Mouse (Mus musculus) lung, postnatal 0 days (tissue): ENCODE data around the gene 2610002M06Rik. TPM values are rescaled to one million over a fixed set of nuclear protein-coding genes. Genes with fewer than 3 reads are reported as not detected.

ENCODE experiments used
- ATAC-seq: fragments of 200-750 bp; cut with Nextera tagmentation; 2 replicates; pipeline ENCODE4 v1.8.0; 2017; ENCODE audit warnings: moderate library complexity
- DNase-seq: peaks from one replicate; pipeline ENCODE4 v3.0.0-alpha.2; 2016; ENCODE audit warnings: low spot score
- H3K27ac ChIP-seq: fragments of 300-500 bp; sonication (generic); 2 replicates; pipeline ENCODE4 v1.5.1; 2014; ENCODE audit warnings: antibody characterized with exemption, mild to moderate bottlenecking, low read length, mixed read lengths
- H3K27me3 ChIP-seq: fragments of 300-500 bp; sonication (generic); replicated peaks from 2 replicates; pipeline ENCODE4 v1.6.1; 2014; ENCODE audit warnings: low read length, mixed read lengths; ENCODE audit not compliant: insufficient read depth
- H3K36me3 ChIP-seq: fragments of 300-500 bp; sonication (generic); 2 replicates; pipeline ENCODE4 v1.6.1; 2014; ENCODE audit warnings: low read length, mixed read lengths; ENCODE audit not compliant: insufficient read depth
- H3K4me1 ChIP-seq: fragments of 300-500 bp; sonication (generic); 2 replicates; pipeline ENCODE4 v1.6.1; 2014; ENCODE audit warnings: antibody characterized with exemption, low read depth, low read length, mixed read lengths; ENCODE audit not compliant: insufficient read depth
- H3K4me2 ChIP-seq: fragments of 300-500 bp; sonication (generic); replicated peaks from 2 replicates; pipeline ENCODE4 v1.6.1; 2014; ENCODE audit warnings: low read depth, mild to moderate bottlenecking, low read length, moderate library complexity, mixed read lengths
- H3K4me3 ChIP-seq: fragments of 300-500 bp; sonication (generic); 2 replicates; pipeline ENCODE4 v1.5.1; 2014; ENCODE audit warnings: low read depth, low read length
- H3K9ac ChIP-seq: fragments of 300-500 bp; sonication (generic); replicated peaks from 2 replicates; pipeline ENCODE4 v1.6.1; 2014; ENCODE audit warnings: low read depth, mild to moderate bottlenecking
- H3K9me3 ChIP-seq: fragments of 300-500 bp; sonication (generic); 2 replicates; pipeline ENCODE4 v1.6.1; 2016; ENCODE audit warnings: low read length, mixed read lengths
- CTCF ChIP-seq: IDR thresholded peaks from 2 replicates; pipeline ENCODE4 v1.5.1; 2016; ENCODE audit warnings: antibody characterized with exemption, mild to moderate bottlenecking
- EP300 ChIP-seq: IDR thresholded peaks from 2 replicates; pipeline ENCODE4 v1.6.1; 2016; ENCODE audit warnings: antibody characterized with exemption, mild to moderate bottlenecking, control low read depth
- WGBS: fragments of 180-500 bp; shearing (Covaris S2); extraction: QIAGEN DNeasy Blood & Tissue Kit; methylation state at CpG from one replicate; pipeline ENCODE4 v1.1.7; 2014; 5-methylcytosine and 5-hydroxymethylcytosine counted together
- polyA plus RNA-seq: library from polyadenylated mRNA; unstranded; fragments of >200 nt; fragmentation: Nextera tagmentation; extraction: Ambion mirVana; gene quantifications from 2 replicates; pipeline ENCODE4 v1.2.1, GENCODE M21; 2015

The 2610002M06Rik gene
- polyA plus RNA-seq, 1 experiment from 2014 or later = 11.5 TPM

GRCm38 (mm10) chrX:107795785-107796184 lies 20.3 kb downstream of the 2610002M06Rik start:
- Histone ChIP-seq H3K4me1 (no peaks in the 10 kb centered on the region), H3K4me2 (no peak overlapping the region), H3K9me3 (no peaks in the 10 kb centered on the region), H3K9ac (no peak overlapping the region), H3K4me3 (no peak overlapping the region), H3K36me3 (no peaks in the 10 kb centered on the region), H3K27ac (no peak overlapping the region), H3K27me3 (no peaks in the 10 kb centered on the region)
- DNase-seq (no peak), ATAC-seq (no peak)
- 29% methylated on average over 1 of the region's 1 CpGs for WGBS
- TF ChIP-seq EP300 (no peak), CTCF (no peak)

- WGBS = 76% methylated on average over 1 of the region's 1 CpGs
- no peaks in the 10 kb centered on the region for H3K4me1 ChIP-seq
- ATAC-seq (no peak), DNase-seq (no peak)
- no peak within 1 kb of the TSS for H3K4me3 ChIP-seq
- no peak within 1 kb of the TSS for H3K4me2 ChIP-seq
- H3K9me3 ChIP-seq = no peaks in the 10 kb centered on the region
- no peaks in the 10 kb centered on the region for H3K27me3 ChIP-seq
- no peaks in the 10 kb centered on the region for H3K36me3 ChIP-seq
- no peak for TF ChIP-seq CTCF
- TF ChIP-seq EP300 = no peak
- no peak within 1 kb of the TSS for H3K9ac ChIP-seq
- H3K27ac ChIP-seq = no peak within 1 kb of the TSS
Observed at GRCm38 (mm10) chrX:107792290-107792689, 23.8 kb downstream of the 2610002M06Rik start, which contains the start of gene Tent5d. Tent5d (plus strand) TSS chrX:107792590.

- DNase-seq (no peak), ATAC-seq (no peak)
- Histone ChIP-seq H3K9me3 (no peaks in the 10 kb centered on the region), H3K4me1 (no peaks in the 10 kb centered on the region), H3K9ac (no peak overlapping the region), H3K27me3 (no peaks in the 10 kb centered on the region), H3K4me2 (no peak overlapping the region), H3K4me3 (no peak overlapping the region), H3K36me3 (no peaks in the 10 kb centered on the region), H3K27ac (no peak overlapping the region)
- 24% methylated on average over 8 of the region's 8 CpGs for WGBS
- TF ChIP-seq CTCF = peak; percentile 28; the same call in 1 of the 2 replicates
- no peak for TF ChIP-seq EP300
Observed at GRCm38 (mm10) chrX:107790750-107791493, 25.2 kb downstream of the 2610002M06Rik start.

- Histone ChIP-seq H3K4me2 (no peak overlapping the region), H3K27ac (no peak overlapping the region), H3K27me3 (no peaks in the 10 kb centered on the region)
Observed at GRCm38 (mm10) chrX:107790136-107790535, 26.0 kb downstream of the 2610002M06Rik start.

GRCm38 (mm10) chrX:107767896-107768295 lies 48.2 kb downstream of the 2610002M06Rik start:
- TF ChIP-seq EP300 (no peak), CTCF (peak; percentile 42)
- Histone ChIP-seq H3K27me3 (no peaks in the 10 kb centered on the region), H3K4me3 (no peak overlapping the region), H3K4me1 (no peaks in the 10 kb centered on the region), H3K27ac (no peak overlapping the region), H3K4me2 (no peak overlapping the region), H3K9ac (no peak overlapping the region), H3K9me3 (no peaks in the 10 kb centered on the region), H3K36me3 (no peaks in the 10 kb centered on the region)
- DNase-seq (peak; percentile 5), ATAC-seq (no peak)
- 11% methylated on average over 3 of the region's 3 CpGs for WGBS

More at GRCm38 (mm10) chrX:107790136-107790535, 26.0 kb downstream of the 2610002M06Rik start:
- H3K4me3 ChIP-seq = no peak overlapping the region
- TF ChIP-seq CTCF = no peak
- no peak for TF ChIP-seq EP300
- no peak overlapping the region for H3K9ac ChIP-seq
- ATAC-seq = no peak
- WGBS = 85% methylated on average over 1 of the region's 1 CpGs
- H3K36me3 ChIP-seq = no peaks in the 10 kb centered on the region
- no peaks in the 10 kb centered on the region for H3K9me3 ChIP-seq
- H3K4me1 ChIP-seq = no peaks in the 10 kb centered on the region
- DNase-seq = no peak

Other genes starting within 250 kb of the 2610002M06Rik start
- not detected in 2 replicates for gene Tbx22, start 148.4 kb downstream of the 2610002M06Rik start, polyA plus RNA-seq
- not detected in 2 replicates for gene Tent5d, start 23.7 kb downstream of the 2610002M06Rik start, polyA plus RNA-seq
- not detected in 2 replicates for gene Gm732, start 132.1 kb upstream of the 2610002M06Rik start, polyA plus RNA-seq